Mouse (Mus musculus) E14TG2a.4 (cell line): Measurements from ENCODE around the gene Slc35e3.

ENCODE experiments used
- CTCF ChIP-seq: conservative IDR thresholded peaks from 2 replicates; pipeline ENCODE4 v1.5.1; 2014; ENCODE audit warnings: low read length
- NANOG ChIP-seq: IDR thresholded peaks from 2 replicates; pipeline ENCODE4 v1.6.1; 2014; ENCODE audit warnings: borderline replicate concordance, low read length, mixed read lengths
- POU5F1 ChIP-seq: IDR thresholded peaks from 2 replicates; pipeline ENCODE4 v1.6.1; 2014; ENCODE audit warnings: low read length, borderline replicate concordance

- no peak for TF ChIP-seq CTCF
- TF ChIP-seq NANOG = no peak
- TF ChIP-seq POU5F1 = no peak
Observed at GRCm38 (mm10) chr10:117685849-117686591, 60.1 kb downstream of the Slc35e3 start.
